Mouse (Mus musculus) lung, postnatal 14 days (tissue): Measurements from ENCODE around the gene Cryzl1.
"Not testable (repeated sequence)": the region's sequence is repeated elsewhere in the genome, so short reads cannot be mapped to it uniquely, and the experiment has no call there.

Experiments used
- DNase-seq: peaks from one replicate; pipeline ENCODE4 v3.0.0; 2021

The Cryzl1 gene

DNA sequence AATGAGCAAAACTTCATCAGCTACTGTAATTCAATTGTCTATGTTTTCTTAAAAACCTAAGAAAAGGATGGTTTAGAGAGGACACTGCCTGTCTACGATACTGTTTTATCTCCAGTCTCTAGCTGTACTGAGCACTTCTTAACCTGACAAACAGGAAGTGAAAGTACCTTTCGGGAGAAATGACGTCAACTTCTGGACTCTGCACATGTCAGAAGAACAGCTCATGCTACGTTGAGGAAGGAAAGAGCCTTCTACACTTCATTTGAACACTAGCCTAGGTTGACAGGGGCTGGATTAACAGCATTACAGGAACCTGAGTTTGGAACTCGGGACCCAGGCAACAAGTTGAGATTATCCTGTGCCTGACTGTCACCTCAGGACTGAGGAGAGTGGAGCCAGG is 43.2 kb downstream of the Cryzl1 start:
- DNase-seq: no peak

DNA sequence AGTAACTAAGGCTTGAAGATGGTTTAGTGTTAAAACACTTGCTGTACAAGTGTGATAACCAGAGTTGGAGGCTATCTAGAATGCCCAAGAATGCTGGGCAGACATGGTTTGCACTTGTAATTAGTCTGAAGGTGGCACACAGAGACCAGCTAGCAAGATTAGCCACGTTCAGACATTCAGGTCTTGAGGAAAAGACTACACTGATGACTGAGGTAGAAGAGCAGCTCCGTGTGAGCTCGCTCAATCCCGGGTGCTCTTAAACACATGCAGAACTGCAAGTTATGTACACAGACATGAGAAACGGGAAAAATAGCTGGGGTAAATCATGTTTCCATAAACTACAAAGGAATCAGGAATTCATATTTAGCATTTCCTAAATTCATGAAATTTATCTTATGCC is 48.1 kb downstream of the Cryzl1 start:
- DNase-seq: no peak

DNA sequence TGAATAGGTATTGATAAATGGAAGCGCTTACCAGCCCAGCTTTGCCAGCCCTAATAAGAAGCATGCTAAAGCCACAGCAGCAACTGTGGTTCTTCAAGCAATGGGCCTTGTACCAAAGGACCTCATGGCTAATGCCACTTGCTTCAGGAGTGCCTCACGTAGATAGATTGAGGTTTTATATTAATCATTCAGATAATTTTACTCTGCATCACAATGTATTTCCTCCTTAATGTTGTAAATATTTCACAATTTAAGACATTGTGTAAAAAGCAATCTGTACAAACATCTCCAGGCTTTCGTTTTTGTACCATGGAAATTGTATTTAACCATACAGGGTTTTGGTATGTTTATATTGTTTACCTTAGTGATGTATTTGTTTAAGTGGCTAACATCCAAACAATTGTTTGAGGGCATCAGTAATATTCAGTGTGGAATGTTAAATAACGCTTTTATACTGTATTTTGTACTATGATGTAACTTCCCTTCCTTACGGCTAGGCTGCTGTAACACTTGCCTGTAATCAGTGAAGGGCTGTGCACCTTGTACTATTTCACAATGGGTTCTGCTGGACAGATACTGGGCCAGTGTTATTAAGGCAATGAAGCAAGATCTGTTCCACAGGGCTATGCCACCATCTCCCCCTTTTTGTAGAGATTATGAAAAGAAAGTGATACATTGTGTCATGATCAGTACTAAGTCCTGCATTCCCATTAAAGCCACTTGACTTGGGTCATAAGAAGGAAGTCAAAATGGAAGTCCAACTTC is 50.4 kb downstream of the Cryzl1 start:
- DNase-seq: no peak

DNA sequence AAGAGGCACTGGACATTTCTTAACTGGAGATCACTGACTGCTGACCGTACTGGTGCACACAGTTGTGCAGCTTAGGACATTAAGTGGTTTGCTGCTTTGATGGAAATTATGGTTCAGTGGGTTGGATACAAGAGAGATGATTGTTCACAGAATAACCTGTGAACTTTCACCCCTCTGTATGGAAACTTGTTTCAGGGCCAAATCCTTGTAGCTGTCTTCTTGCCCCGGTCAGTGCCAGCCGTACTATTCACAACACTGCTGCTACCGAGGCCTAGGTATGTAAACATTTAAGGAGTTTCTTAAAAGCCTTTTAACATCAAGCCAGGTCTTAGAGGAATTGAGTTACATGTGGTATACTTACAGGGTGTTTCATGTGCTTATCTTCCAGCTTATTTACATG is 54.3 kb downstream of the Cryzl1 start:
- no peak for DNase-seq

DNA sequence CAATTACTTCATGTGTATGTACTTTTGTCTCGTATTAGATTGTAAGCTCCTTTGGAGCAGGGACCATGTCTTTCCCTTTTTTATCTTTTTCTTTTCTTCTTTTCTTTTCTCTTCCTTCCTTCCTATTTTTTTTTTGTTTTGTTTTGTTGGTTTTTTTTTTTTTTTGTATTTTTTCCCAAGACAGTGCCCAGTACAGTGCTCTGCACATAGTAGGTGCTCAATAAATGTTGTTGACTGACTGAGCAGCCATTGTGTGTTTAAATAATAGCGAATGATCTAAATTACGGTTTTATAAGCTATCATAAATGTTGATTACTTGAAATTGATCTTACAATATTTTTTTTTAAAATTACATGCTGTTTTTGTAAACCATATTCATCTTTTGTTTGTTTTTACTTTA is 65.0 kb downstream of the Cryzl1 start:
- DNase-seq: no peak

DNA sequence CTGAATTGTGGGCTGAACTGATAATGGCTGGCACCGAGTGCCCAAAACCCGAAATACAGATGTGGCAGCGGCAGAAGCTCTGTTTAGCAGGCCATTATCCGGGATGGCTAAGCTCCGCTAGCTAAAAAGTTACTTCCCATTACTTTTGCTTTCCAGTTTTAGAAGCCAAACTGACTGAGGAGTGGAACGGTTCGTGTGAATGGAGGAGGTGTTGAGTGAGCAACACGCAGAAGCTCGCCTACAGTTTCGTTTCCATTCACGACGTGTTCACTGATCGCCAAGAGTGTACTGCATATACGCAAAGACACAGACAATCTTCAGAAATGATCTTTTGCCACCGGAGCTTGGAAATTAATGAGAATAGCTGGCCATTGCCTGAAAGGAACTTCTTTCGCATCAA is 66.4 kb downstream of the Cryzl1 start:
- no peak for DNase-seq

DNA sequence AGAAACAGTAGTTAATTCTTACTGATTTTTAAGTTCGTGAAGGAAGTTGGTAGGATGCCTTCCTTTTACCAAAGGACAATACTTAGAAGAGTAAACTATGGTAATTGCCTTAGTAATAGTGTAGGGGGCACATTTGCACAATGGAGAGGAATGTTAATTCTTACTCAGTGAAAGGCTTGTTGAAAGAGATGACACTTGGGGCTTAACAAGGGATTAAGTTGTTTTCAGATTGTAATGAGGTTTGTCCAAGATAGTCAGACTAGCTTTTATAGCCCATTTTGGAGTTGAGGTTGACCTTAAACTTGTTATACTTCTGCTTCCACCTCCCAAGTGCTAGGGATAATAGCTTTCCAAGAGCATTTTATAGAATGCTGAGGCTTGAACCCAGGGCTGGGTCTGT is 67.4 kb downstream of the Cryzl1 start:
- no peak for DNase-seq

DNA sequence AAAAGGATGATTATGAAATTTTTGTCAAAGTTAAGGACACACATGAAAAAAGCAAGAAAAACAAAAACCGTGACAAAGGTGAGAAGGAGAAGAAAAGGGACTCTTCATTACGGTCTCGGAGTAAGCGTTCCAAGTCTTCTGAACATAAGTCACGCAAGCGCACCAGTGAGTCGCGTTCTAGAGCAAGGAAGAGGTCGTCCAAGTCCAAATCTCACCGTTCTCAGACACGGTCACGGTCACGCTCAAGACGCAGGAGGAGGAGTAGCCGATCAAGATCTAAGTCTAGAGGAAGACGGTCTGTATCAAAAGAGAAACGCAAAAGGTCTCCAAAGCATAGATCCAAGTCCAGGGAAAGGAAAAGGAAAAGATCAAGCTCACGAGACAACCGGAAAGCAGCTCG is 69.0 kb downstream of the Cryzl1 start:
- DNase-seq: no peak

DNA sequence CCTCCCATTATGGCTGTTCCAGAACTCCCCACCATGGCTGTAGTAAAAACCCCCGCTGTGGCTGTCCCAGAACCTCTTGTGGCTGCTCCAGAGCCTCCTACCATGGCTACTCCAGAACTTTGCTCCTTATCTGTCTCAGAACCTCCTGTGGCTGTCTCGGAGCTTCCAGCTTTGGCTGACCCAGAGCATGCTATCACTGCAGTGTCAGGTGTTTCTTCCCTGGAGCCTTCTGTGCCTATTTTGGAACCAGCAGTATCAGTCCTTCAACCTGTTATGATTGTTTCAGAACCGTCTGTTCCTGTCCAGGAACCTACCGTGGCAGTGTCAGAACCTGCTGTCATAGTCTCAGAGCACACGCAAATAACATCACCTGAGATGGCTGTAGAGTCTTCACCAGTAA is 70.3 kb downstream of the Cryzl1 start:
- no peak for DNase-seq

DNA sequence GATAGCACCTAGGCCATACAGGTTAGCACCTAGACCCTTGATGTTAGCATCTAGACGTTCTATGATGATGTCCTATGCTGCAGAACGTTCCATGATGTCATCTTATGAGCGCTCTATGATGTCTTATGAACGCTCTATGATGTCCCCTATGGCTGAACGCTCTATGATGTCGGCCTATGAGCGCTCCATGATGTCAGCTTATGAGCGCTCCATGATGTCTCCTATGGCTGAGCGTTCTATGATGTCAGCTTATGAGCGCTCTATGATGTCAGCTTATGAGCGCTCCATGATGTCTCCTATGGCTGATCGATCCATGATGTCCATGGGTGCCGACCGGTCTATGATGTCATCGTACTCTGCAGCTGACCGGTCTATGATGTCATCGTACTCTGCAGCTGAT is 71.5 kb downstream of the Cryzl1 start:
- no peak for DNase-seq

DNA sequence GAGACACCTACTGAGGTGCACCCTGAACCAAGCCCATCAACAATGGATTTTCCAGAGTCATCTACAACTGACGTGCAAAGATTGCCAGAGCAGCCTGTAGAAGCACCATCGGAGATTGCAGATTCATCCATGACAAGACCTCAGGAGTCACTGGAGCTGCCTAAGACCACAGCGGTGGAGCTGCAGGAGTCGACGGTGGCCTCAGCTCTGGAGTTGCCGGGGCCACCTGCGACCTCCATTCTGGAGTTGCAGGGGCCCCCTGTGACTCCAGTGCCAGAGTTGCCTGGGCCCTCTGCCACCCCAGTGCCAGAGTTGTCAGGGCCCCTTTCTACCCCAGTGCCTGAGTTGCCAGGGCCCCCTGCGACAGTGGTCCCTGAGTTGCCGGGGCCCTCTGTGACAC is 73.5 kb downstream of the Cryzl1 start:
- DNase-seq: no peak

DNA sequence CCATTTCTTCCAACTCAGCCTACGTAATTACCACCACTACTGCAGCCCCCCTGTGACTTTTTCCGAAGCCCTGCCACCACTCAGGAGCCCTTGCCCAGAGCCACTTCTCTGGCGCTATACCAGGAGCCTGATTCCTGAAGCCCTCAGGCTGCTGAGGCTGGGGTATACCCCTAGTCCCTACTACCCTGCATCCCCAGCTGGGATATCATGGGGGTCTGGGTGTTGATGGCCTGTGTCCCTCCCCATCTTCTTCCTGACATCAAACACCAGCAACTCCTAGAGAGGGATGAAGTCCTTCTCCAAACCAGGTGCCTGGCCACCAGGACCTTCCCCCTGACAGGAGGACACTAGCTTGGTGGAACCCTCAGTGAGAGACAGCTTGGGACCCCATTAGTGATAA is 76.6 kb downstream of the Cryzl1 start:
- no peak for DNase-seq

DNA sequence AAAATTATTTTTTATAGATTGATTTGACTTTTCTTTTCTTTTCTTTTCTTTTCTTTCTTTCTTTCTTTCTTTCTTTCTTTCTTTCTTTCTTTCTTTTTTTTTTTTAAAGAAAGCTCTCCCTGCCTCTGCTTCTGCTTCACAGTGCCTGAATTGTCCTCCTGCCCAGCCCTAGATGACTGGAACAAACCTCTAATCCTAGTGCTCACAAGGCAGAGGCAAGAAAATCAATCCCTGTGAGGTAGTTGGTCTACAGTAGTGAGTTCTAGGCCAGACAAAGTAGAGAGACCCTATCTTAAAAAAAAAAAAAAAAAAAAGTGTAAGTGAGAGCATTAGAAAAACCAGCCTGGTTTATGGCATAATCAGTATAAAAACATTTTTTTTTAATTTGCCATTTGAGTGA is 79.0 kb downstream of the Cryzl1 start:
- no peak for DNase-seq

DNA sequence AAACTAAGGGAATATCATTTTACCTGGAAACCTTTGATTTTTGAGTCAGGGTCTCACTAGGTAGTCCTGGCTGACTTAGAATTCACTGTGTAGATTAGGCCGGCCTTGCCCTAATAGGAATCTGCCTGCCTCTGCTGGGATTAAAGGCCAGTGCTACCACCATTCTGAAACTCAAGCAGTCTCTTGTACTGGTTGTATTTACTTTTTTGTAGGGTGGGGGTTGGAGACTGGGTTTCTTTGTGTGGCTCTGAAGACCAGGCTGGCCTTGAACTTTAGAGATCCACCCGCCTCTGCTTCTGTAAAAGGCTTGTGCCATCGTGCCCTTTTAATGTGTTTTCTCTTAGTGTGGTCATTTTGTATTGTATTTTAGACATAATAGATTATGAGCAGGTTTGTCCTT is 79.5 kb downstream of the Cryzl1 start:
- no peak for DNase-seq

DNA sequence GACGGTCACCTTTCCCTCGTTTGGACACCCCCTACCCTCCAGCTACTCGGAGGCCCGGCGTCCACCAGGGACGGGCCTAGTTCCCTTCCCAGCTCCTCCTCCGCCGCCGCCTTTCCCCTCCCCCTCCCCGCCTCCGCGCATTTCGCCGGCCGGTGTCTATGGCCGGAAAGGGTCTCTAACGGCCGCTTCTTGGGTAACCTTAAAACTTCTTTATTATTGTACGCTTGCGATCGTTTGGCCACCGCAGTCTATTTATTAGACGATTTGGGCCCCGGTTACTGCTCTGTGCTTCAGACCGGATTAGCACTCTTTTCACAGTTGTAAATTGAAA is 80.6 kb downstream of the Cryzl1 start:
- DNase-seq: peak; percentile 88

DNA sequence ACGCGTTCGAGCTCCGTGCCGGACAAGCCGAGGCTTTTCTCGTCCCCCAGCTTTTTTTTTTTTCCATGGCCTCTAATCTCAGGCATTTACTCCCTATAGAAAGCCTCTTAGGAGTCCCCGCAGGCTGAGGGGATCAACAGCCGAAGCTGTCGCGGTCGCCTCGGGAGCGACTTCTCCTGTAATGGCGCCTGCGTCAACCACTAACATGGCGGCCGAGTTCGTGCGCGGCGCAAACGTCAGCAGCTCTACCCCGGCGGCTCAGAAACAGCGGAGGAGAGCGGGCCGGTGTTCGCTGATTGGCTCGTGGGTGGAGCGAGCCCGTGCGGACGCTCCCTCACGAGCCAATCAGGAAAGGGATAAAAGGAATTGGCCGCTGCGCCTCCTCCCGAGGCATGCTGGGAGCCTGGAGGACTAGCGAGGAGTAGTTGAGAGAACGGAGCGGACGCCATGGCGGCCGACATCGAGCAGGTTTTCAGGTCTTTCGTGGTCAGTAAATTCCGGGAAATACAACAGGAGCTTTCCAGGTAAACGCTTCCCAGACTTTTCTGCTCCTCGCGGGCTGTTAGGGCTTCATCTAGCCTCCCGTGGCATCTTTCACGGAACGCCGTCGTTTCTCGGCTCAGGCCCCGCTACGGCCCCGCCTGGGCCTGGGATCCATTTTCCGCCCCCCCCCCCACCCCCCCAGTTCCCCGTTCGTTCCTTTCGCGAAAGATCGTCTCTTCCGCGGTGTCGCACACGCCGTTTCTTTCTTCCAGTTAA is 81.1 kb downstream of the Cryzl1 start, which contains the start of gene Son:
Gene Son (plus strand): TSS at position 46 of the 759 bp plus-strand sequence.
- DNase-seq: peak; percentile 95

DNA sequence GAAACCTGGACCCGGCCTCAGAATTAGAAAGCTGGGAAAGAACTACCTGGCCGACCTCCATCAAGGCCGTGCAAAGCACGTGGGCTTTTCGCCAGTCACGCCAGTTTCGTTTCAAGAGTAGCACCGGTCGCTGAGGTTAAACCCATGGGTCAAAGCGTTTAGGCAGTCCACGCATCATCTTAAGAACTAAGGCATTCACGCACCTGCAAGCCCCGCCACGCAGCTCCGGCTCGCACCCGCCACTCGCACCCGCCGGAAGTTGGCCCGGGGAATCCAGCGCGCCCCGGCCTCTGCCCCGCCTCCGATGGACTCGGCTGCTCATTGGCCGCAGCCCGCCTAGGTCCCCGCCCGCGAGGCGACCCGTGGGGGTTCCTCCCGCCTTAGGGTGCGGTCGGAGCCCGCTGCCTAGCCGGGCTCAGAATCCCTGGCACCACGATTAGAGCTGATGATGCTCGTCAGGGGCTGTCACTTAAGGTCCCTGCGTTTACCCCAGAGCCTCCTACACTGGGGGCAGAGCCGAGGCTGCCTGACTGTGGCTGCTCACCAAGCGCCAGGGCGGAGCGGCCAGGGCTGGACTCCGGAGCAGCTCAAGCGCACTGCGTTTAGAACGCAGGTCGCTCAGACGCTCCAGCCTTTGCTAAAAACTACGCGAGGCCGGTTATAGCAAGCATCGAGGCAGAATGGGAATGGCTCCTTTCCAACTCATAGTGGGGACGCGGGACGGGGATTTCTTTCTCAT is 81.9 kb downstream of the Cryzl1 start, which contains the start of gene Gart:
Gene Gart (minus strand): TSS at position 272 of the 739 bp plus-strand sequence.
- DNase-seq: peak; percentile 94

DNA sequence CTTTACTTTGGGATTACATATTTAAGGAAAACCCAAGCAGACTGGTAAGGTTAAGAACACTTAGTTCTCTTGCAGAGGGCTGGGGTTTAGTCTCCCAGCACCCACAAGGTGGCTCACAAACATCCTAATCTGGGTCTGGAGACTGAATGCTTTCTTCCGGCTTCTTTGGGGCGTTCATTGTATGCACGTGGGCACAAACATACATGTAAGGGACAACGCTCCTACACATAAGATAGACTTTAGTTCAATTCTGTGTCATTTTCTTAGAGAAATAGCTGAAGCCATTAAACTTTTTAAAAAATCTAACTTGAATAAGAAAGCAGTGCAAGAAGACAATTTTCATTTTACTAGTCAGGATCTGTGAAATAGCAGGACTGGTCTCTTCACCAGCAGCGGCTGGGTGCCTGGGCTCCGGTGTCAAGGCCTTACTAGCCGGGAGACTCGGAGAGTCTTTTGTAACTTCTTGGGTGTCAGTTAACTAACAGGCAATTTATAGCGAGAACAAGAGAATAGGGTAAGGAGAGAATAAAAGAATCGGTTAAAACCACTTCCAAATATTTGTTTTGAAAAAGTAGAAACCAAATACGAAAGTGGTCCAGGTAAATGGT is 82.7 kb downstream of the Cryzl1 start:
- DNase-seq: no peak

DNA sequence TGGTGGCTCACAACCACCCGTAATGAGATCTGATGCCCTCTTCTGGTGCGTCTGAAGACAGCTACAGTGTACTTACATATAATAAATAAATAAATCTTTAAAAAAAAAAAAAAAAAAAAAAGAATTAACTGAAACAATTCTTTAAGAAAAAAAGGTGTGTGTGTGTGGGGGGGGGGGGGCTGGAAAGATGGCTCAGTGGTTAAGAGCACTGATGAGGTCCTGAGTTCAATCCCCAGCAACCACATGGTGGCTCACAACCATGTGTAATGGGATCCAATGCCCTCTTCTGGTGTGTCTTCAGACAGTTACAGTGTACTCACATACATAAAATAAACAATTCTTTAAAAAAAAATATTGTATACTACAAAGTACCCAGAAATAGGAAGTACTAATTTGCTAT is 83.4 kb downstream of the Cryzl1 start:
- not testable (repeated sequence) for DNase-seq

DNA sequence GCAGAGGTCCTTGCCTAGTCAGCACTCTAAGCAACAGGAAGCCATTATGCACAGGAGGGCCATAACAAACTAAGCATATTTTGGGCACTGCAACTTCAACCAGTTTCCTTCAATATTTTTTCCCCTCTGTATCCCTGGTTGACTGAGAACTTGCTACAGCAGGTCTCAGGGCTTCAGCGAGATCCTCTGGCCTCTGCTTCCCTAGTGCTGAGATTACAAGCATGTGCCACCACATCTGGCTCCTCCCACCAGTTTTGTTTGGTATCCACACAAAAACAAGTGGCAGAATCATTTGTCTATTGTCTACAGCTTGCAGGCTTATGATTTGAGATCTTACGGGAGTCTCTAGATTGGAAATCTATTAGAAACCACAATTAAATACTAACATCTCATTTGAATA is 83.9 kb downstream of the Cryzl1 start:
- DNase-seq: no peak

DNA sequence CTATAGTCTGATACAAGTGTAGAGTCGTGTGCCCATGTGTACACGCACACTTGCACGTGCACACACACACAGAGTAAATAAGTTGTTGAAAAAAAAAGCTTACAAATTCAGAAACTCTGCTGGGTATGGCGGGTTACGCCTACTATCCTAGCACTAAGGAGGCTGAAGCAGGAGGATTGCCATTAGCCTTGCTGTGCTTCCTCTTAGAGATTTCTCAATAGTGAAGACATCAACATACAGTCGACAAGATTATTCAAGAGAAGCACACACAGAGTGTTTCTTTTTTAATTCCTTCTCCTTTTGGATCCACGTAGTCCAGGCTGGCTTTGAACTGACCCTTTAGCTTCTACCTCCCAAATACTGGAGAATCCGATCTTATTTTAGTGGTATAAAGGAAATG is 88.6 kb downstream of the Cryzl1 start:
- no peak for DNase-seq

DNA sequence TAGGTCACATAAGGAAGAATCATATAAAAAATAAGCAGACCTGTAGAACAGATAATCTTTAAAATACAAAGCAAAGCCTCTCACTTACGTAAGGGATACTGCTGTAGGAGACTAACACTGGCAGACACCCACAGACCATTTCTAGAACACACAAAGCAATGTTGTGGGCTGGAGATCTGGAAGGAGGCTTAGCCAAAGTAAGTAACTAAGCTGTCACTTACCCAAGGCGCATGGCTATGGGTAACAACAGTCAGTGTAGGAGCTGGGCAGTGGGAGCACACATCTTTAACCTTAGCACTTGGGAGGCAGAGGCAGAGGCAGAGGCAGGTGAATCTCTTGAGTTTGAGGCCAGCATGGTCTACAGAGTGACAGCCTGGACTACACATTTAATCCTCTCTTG is 89.1 kb downstream of the Cryzl1 start:
- no peak for DNase-seq
